Mouse (Mus musculus): ENCODE data around the gene Ankrd13a. TPM values are rescaled to one million over a fixed set of nuclear protein-coding genes. Genes with fewer than 3 reads are reported as not detected.

Ankrd13a gene
- polyA plus RNA-seq, 1 experiment from 2014 or later: 222 TPM

DNA sequence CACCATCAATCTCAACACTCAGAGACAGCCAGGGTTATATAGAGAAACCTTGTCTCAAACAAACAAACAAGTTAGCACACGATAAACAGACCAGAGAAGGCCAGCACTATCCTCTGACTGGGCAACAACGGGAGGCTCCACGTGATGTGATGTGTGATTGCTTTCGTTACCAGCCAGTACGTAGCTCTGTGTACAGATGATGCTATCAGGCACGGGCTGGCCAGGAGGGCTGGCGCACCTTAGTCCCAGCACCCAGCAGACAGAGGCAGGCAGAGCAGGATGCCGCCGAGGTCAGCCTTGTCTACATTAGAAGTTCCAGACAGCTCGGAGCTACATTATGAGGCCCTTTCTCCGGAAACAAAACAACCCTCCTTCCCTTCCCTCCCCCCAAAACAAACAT lies 25.4 kb downstream of the Ankrd13a start:
- no peak overlapping the region for H3K4me3 ChIP-seq (ENCODE audit: inconsistent target)
- peaks cover 88% of the 10 kb centered on the region for H3K36me3 ChIP-seq (ENCODE audit: inconsistent target)
- H3K79me2 ChIP-seq (ENCODE audit: inconsistent target): peaks cover 7% of the 10 kb centered on the region; the same call in 1 of the 2 replicates
- H3K27ac ChIP-seq: no peak overlapping the region
- WGBS (ENCODE audit: missing documents): 92% methylated on average over 9 of the region's 11 CpGs

DNA sequence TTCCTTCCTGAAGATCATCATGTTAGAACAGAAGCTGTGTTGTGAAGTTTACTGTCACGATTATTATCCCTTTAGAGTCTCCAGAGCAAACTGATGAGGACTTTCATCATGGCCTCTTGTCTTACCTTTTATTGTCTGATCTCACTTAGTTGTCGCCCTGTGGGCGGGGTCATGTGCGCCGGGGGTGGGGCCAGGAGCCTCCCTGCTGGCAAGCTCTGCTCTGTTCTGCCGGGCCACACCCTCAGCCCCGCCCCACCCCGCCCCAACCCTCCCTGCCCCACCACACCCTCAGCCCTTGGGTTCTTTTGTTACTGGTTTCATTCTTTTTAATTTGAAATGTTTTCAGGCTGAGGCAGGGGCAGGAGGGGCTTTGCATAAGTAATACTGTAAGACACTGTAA lies 26.6 kb downstream of the Ankrd13a start:
- Histone ChIP-seq H3K27ac (no peak overlapping the region), H3K79me2 (ENCODE audit: inconsistent target) (peaks cover 4% of the 10 kb centered on the region; the same call in 1 of the 2 replicates), H3K4me3 (ENCODE audit: inconsistent target) (no peak overlapping the region), H3K36me3 (ENCODE audit: inconsistent target) (peaks cover 76% of the 10 kb centered on the region)
- WGBS (ENCODE audit: missing documents): 44% methylated on average over 7 of the region's 8 CpGs

DNA sequence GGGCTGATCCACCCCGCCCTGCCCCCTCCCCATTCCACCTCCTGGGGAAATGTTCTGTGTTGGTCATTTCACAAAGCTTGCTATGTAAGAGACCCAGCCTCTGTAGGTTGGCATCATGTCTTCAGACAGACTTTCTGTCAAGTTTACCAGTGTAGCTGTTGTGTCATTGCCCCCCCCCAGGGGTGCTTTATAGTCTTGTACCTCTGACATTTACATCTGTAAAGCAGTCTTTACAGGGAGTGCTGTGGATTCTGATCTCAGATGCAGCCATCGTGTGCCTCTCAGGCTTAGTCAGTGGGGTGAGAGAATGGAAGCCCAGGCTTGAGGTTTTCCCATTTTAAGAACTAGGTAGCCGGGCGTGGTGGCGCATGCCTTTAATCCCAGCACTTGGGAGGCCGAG lies 27.4 kb downstream of the Ankrd13a start:
- no peak overlapping the region for H3K4me3 ChIP-seq (ENCODE audit: inconsistent target)
- no peak overlapping the region for H3K27ac ChIP-seq
- peaks cover 71% of the 10 kb centered on the region for H3K36me3 ChIP-seq (ENCODE audit: inconsistent target)
- WGBS (ENCODE audit: missing documents): 100% methylated on average over 6 of the region's 6 CpGs
- H3K79me2 ChIP-seq (ENCODE audit: inconsistent target): no peaks in the 10 kb centered on the region; the same call in 1 of the 2 replicates

DNA sequence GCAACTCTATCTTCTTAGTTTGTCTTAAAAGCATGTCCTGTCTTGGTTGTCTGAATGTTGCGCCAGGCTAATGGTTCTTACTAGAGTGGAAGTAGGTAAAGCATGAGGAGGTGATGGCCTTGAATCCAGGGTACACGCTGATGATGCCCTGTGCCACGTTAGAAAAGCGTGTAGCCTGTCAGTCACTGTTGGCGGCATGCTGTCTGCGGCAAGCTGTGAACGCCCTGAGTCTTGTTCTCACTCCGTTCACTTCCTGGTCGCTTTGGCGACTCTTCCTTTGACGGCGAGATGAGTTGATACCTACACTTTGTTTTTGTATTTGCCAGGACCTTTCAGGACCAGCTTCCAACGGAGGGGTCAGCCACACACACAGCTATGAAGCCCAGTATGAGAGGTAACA lies 28.8 kb downstream of the Ankrd13a start:
- H3K4me3 ChIP-seq (ENCODE audit: inconsistent target): no peak overlapping the region
- 89% methylated on average over 13 of the region's 13 CpGs for WGBS (ENCODE audit: missing documents)
- H3K79me2 ChIP-seq (ENCODE audit: inconsistent target): no peaks in the 10 kb centered on the region; the same call in 1 of the 2 replicates
- peaks cover 61% of the 10 kb centered on the region for H3K36me3 ChIP-seq (ENCODE audit: inconsistent target)
- H3K27ac ChIP-seq: no peak overlapping the region

DNA sequence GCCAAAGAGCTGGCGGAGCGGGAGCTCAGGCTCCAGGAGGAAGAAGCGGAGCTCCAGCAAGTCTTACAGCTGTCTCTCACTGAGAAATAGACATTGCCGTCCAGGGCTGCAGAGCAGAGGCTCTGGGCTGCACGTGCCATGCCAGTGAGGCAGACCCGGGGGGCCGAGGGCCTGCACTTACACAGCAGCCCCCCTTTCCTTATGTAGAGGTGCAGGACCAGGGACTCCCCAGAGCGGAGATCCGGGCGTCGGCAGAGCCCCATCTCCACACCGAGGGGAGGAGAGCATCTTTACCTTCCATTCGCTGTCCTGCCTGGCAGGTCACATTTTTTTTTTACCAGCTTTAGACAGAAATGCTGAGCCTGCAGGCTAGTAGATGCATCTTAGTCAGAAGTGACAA lies 29.9 kb downstream of the Ankrd13a start:
- H3K79me2 ChIP-seq (ENCODE audit: inconsistent target): peaks cover 3% of the 10 kb centered on the region; the same call in 1 of the 2 replicates
- peaks cover 59% of the 10 kb centered on the region for H3K36me3 ChIP-seq (ENCODE audit: inconsistent target)
- no peak overlapping the region for H3K4me3 ChIP-seq (ENCODE audit: inconsistent target)
- whole genome bisulfite sequencing (ENCODE audit: missing documents): 91% methylated on average over 8 of the region's 13 CpGs
- no peak overlapping the region for H3K27ac ChIP-seq

DNA sequence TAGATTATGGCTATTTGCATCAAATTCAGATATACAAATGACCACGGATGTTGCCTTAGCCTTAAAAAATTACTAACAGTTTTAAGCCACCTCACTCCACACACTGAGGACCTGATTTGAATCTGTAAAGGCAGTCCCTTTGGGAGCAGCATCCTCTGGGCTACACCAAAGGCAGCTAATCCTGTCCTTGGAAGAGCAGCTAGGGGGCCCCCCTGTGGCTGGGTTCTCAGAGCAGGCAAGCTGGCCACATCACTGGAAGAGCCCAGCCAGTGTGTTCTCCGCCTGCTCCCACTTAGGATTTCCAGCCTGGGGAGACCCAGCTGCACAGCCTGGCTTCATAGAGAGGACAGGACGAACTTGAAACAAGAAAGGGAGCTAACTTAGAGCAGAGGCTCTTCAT lies 30.5 kb downstream of the Ankrd13a start:
- 68% methylated on average over 3 of the region's 3 CpGs for WGBS (ENCODE audit: missing documents)
- no peak overlapping the region for H3K4me3 ChIP-seq (ENCODE audit: inconsistent target)
- peak overlapping the region; percentile 70 for H3K27ac ChIP-seq
- H3K36me3 ChIP-seq (ENCODE audit: inconsistent target): peaks cover 53% of the 10 kb centered on the region
- H3K79me2 ChIP-seq (ENCODE audit: inconsistent target): peaks cover 9% of the 10 kb centered on the region; the same call in 1 of the 2 replicates

DNA sequence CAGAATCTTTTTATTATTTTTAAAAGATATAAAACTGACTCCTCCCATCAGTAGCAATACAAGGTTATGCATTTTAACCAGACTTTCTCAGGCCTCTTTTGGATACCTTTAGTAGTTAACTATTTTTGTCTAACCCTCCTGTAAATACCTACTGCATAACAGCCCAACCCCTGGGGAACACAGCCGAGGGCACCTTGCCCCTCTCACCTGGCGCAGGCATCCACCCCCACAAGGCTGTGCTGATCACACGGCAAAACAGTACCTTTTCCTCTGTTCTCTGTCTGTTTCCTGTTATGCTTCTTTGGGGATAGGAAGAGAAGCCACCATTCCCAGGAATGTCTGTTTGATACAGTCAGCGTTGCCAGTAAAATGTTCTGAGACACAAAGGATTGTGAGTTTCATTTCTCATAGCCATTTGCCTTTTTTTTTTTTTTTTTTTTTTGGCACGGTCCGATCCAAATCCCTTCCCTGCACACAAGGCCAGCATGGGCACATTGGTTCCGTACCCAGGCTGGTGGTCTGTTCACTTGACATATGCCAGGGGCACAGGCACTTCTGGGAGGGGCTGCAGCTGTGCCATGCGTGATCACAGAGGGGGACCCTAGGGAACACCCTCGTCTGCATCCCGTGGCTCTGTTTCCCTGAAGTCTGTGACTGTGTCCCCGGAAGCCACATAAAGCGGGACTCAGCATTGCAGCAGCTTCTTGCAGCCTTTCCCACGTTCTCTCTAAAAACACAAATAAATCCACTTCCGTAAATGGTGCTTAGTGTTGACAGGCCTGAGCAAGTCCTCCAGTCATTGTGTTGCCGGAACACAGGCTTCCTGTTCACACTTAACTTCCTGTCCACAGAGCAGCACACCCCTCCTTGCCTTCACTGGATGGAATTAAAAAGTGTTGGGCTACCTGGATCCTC lies 31.2 kb downstream of the Ankrd13a start:
- WGBS (ENCODE audit: missing documents): 15% methylated on average over 15 of the region's 15 CpGs
- Histone ChIP-seq H3K4me3 (ENCODE audit: inconsistent target) (peak overlapping the region; percentile 10; the same call in 1 of the 2 replicates), H3K27ac (peak overlapping the region; percentile 70), H3K79me2 (ENCODE audit: inconsistent target) (peaks cover 15% of the 10 kb centered on the region), H3K36me3 (ENCODE audit: inconsistent target) (peaks cover 47% of the 10 kb centered on the region)

DNA sequence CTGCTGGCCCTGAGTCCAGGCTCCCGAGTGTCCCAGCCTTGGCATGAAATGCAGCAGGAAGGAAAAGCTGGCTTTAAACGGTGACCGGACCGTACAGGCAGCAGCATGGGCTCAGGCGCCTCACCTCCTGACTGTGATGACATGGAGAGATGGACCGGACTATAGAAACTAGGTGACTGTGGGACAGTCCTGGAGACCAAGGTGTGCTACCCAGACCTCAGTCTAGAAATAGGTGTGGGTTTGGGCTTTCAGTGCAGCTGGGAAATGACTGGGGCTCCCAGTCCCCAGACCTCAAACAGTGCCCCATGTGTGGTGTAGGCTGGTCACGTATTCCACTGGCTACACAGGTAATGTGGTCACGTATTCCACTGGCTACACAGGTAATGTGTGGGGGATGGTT lies 32.2 kb downstream of the Ankrd13a start:
- 34% methylated on average over 8 of the region's 8 CpGs for WGBS (ENCODE audit: missing documents)
- Histone ChIP-seq H3K4me3 (ENCODE audit: inconsistent target) (peak overlapping the region; percentile 1; the same call in 1 of the 2 replicates), H3K79me2 (ENCODE audit: inconsistent target) (peaks cover 25% of the 10 kb centered on the region), H3K27ac (peak overlapping the region; percentile 70), H3K36me3 (ENCODE audit: inconsistent target) (peaks cover 41% of the 10 kb centered on the region)

DNA sequence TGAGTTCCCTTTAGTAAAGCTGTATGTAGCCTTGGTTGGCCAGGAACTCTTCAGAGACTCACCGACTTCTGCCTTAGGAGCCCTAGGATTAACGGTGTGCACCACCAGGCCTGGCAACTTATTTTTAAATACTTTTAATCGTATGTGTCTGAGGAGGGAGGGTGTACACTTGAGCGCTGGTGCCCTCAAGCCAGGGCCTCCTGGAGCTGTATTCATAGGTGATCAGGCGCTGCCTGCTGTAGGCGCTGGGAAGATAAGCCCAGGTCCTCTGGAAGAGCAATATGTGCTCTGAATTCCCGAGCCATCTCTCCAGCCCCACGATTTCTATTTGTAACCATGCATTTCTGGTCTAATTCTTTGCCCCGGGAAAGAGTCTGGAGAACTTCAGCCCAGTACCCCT lies 32.6 kb downstream of the Ankrd13a start:
- Histone ChIP-seq H3K79me2 (ENCODE audit: inconsistent target) (peaks cover 29% of the 10 kb centered on the region), H3K4me3 (ENCODE audit: inconsistent target) (no peak overlapping the region), H3K36me3 (ENCODE audit: inconsistent target) (peaks cover 37% of the 10 kb centered on the region), H3K27ac (no peak overlapping the region)
- WGBS (ENCODE audit: missing documents): 34% methylated on average over 9 of the region's 9 CpGs

DNA sequence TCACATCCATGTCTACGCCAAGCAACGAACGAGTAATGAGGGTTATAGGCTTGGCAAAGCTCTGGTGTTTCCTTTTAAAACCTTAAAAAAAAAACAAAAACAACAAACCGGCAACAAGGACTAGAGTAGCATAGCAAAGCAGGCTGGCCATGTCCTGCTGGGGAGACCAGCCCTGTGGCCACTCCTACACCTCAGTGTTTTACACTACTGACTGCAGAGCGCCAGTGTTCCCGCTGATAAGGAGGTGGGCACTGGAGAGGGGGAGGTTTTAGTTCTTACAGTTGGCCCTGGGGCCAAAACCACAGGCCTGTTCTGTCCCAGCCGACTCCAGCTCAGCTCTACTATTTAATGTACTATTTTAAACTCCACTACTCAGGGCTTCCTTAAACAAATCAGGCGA lies 33.0 kb downstream of the Ankrd13a start:
- Histone ChIP-seq H3K4me3 (ENCODE audit: inconsistent target) (no peak overlapping the region), H3K79me2 (ENCODE audit: inconsistent target) (peaks cover 33% of the 10 kb centered on the region), H3K36me3 (ENCODE audit: inconsistent target) (peaks cover 33% of the 10 kb centered on the region), H3K27ac (no peak overlapping the region)
- WGBS (ENCODE audit: missing documents): 32% methylated on average over 8 of the region's 8 CpGs

DNA sequence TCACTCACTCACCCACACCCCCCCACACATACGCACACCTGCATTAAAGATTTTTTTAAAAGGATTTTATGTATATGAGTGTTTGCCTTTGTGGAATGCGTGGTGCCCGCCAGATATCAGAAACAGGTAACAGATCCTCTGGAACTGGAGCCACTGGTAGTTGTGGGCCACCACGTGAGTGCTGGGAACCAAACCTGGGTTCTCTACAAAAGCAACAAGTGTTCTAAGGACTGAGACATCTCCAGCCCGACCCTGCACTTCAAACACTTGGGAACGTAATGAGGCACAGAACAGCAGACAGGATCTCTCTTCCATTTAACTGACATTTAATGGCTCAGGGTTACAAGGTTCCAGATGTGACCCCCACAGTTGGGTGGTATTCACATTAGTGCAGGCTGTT lies 33.4 kb downstream of the Ankrd13a start:
- WGBS (ENCODE audit: missing documents): 84% methylated on average over 6 of the region's 6 CpGs
- no peak overlapping the region for H3K4me3 ChIP-seq (ENCODE audit: inconsistent target)
- H3K36me3 ChIP-seq (ENCODE audit: inconsistent target): peaks cover 29% of the 10 kb centered on the region
- H3K79me2 ChIP-seq (ENCODE audit: inconsistent target): peaks cover 37% of the 10 kb centered on the region
- no peak overlapping the region for H3K27ac ChIP-seq

DNA sequence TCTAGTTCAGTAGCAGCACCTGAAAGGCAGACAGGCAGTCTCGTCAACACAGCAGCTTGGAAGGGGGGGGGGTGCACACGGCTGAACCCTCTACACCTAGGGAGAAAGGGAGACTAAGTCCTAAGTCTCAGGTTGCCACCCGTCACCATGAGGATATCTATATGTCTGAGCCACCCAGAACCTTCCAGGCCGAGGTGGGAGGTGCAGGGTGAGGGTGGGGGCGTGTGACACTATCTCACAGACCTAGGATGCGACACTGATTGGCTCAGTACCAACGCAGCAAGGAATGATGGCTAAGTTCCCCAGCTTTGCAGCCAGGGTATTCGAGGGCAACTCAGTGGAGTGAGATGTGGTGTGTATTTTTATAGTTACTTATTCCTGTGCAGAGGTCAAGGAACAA lies 33.9 kb downstream of the Ankrd13a start:
- WGBS (ENCODE audit: missing documents): 82% methylated on average over 8 of the region's 8 CpGs
- Histone ChIP-seq H3K36me3 (ENCODE audit: inconsistent target) (peaks cover 24% of the 10 kb centered on the region), H3K27ac (no peak overlapping the region), H3K4me3 (ENCODE audit: inconsistent target) (no peak overlapping the region), H3K79me2 (ENCODE audit: inconsistent target) (peaks cover 42% of the 10 kb centered on the region)

DNA sequence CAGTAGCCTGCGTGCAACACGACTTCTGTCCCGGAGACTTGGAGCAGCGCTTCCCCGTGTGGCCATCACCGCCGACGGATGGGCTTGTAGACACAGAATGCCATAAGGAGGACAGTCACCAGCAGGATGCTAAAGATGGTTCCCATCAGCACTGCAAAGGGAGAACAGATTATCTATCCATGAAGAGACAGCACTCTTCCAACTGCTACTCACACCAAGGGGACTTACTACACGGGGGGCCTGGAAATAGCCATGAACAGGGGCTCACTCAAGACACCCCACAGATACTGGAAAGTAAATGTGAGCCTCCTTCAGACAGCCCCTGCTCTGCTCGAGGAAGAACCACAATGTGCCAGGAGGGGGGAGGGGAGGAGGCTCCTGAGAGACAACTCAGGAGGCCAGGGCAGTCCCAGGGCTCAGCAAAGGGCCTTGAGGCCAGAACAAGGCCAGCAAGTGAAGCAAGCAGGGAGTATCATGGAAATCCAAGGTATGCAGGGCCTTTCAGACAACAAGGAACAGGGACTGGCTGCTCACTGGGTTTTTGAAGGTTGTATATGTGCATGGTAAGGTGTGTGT lies 34.8 kb downstream of the Ankrd13a start:
- Histone ChIP-seq H3K27ac (no peak overlapping the region), H3K79me2 (ENCODE audit: inconsistent target) (peaks cover 43% of the 10 kb centered on the region), H3K36me3 (ENCODE audit: inconsistent target) (peaks cover 15% of the 10 kb centered on the region), H3K4me3 (ENCODE audit: inconsistent target) (no peak overlapping the region)
- 75% methylated on average over 10 of the region's 10 CpGs for WGBS (ENCODE audit: missing documents)

DNA sequence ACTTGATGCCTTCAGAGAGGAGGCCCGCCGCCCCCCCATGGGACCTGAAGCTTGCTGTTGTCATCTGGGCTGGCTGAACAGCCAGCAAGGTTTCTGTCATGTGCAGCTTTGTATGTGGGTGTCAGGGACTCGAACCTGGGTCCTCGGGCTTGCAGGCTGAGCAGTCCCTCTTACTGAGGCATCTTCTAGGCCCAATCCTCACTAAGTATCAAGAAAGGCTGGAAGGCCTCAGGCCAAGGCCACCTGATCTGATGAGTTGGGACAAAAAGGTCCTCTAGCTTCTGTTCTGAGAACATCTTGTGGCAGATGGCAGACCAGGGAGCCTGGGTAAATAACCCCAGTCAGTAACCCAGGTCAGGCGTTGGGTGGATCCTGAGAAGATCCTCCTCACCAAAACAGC lies 35.3 kb downstream of the Ankrd13a start:
- H3K27ac ChIP-seq: no peak overlapping the region
- no peak overlapping the region for H3K4me3 ChIP-seq (ENCODE audit: inconsistent target)
- WGBS (ENCODE audit: missing documents): 90% methylated on average over 5 of the region's 5 CpGs
- peaks cover 11% of the 10 kb centered on the region; the same call in 1 of the 2 replicates for H3K36me3 ChIP-seq (ENCODE audit: inconsistent target)
- H3K79me2 ChIP-seq (ENCODE audit: inconsistent target): peaks cover 43% of the 10 kb centered on the region
